Mouse (Mus musculus): Measurements from ENCODE around the gene Rhpn2.

Rhpn2 gene

GRCm38 (mm10) chr7:35388694-35389093, 54.7 kb downstream of the Rhpn2 start:
- no peak for DNase-seq (ENCODE audit: low spot score)

- no peak for DNase-seq (ENCODE audit: low spot score)
Observed at GRCm38 (mm10) chr7:35392935-35393334, 59.0 kb downstream of the Rhpn2 start.

GRCm38 (mm10) chr7:35395734-35396456, 61.9 kb downstream of the Rhpn2 start:
- no peak for DNase-seq (ENCODE audit: low spot score)

- peak; percentile 94 for DNase-seq (ENCODE audit: low spot score)
Observed at GRCm38 (mm10) chr7:35396542-35397168, 62.7 kb downstream of the Rhpn2 start, which contains the start of the genes Faap24 and Cep89. Gene Faap24 (minus strand): TSS chr7:35396836. Gene Cep89 (plus strand): TSS chr7:35397035.

- no peak for DNase-seq (ENCODE audit: low spot score)
Observed at GRCm38 (mm10) chr7:35401169-35401568, 67.2 kb downstream of the Rhpn2 start.

GRCm38 (mm10) chr7:35415226-35415625, 81.3 kb downstream of the Rhpn2 start:
- no peak for DNase-seq (ENCODE audit: low spot score)

- no peak for DNase-seq (ENCODE audit: low spot score)
Observed at GRCm38 (mm10) chr7:35415801-35416653, 82.1 kb downstream of the Rhpn2 start.

GRCm38 (mm10) chr7:35416654-35416948, 82.6 kb downstream of the Rhpn2 start:
- no peak for DNase-seq (ENCODE audit: low spot score)

GRCm38 (mm10) chr7:35423071-35423470, 89.1 kb downstream of the Rhpn2 start:
- no peak for DNase-seq (ENCODE audit: low spot score)

GRCm38 (mm10) chr7:35428146-35428545, 94.2 kb downstream of the Rhpn2 start:
- no peak for DNase-seq (ENCODE audit: low spot score)

GRCm38 (mm10) chr7:35435266-35435665, 101.3 kb downstream of the Rhpn2 start:
- DNase-seq (ENCODE audit: low spot score): no peak
